Mouse (Mus musculus): ENCODE measurements around the gene Uhrf1. TPM values are rescaled to one million over a fixed set of nuclear protein-coding genes. Genes with fewer than 3 reads are reported as not detected.
A peak's percentile ranks its signal among the peaks of the same experiment; 100 is the strongest.

Uhrf1 gene
- polyA plus RNA-seq, 1 experiment from 2014 or later, result 42.8 TPM

DNA sequence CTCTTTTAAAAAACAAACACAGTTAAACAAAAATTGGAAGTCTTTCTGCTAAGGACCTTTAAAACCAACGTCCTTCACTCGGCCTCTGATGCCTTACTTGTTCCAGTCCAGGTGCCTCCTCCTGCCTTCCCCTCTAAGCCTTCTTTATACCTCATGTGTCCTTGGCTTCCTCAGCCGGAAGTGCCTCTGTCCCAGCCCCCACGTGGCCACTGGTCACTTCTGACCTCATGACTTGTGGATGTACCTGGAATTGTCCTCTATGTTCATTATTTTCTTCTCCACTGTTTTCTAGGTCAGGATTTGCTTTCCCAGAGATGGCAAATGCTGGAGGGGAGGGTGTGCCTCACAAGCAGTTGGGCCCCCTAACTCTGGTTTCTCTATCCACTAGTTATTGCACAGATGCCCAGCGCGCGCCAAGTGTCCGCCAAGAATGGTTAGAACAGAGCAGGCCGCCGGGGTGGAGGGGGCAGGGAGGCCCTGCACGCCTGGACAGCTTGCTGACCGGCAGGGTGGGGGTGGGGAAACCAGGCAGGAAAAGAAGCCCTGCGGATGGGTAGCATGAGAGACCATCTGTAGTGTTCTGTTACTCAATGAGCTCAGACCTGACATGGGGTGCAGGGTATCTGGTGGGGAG is 641 bp upstream of the Uhrf1 start:
- Histone ChIP-seq H3K9me3 (ENCODE audit: control insufficient read depth, low read length) (no peaks in the 10 kb centered on the region), H3K4me1 (ENCODE audit: control insufficient read depth in 2 of 2, insufficient read depth in 2 of 2, low read length in 2 of 2) (peaks cover 16 to 29% of the 10 kb centered on the region in 2 experiments), H3K27ac (replicated peaks in 1 of 2; ENCODE audit: control insufficient read depth in 1 of 2, insufficient read depth in 1 of 2, low read depth in 2 of 2, low read length in 2 of 2) (peak overlapping the region; percentile 80 to 81), H3K9ac (ENCODE audit: low read length) (peak overlapping the region; percentile 84), H3K4me3 (ENCODE audit: control insufficient read depth in 1 of 2, insufficient read depth in 1 of 2, low read depth in 1 of 2, low read length in 2 of 2) (peak overlapping the region in 1 of 2 experiments; percentile 68; a peak in 1 of 4 replicates), H3K36me3 (ENCODE audit: control insufficient read depth, insufficient read depth, low read length) (peaks cover 25% of the 10 kb centered on the region), H3K4me2 (ENCODE audit: low read length) (peak overlapping the region; percentile 99), H3K27me3 (ENCODE audit: control insufficient read depth, insufficient read depth, low read length) (no peaks in the 10 kb centered on the region)
- ATAC-seq (ENCODE audit: insufficient number of reproducible peaks, insufficient read depth, low FRiP score, low read depth), result 0 out of 2 replicates have a peak, but pooled peaks have one; percentile 7
- 28% methylated on average over 13 of the region's 13 CpGs for WGBS

- WGBS, result under 1% methylated on average over 67 of the region's 68 CpGs
- Histone ChIP-seq H3K27ac (replicated peaks in 1 of 2; ENCODE audit: control insufficient read depth in 1 of 2, insufficient read depth in 1 of 2, low read depth in 2 of 2, low read length in 2 of 2) (peak overlapping the region; percentile 73 to 80), H3K4me2 (ENCODE audit: low read length) (peak overlapping the region; percentile 99), H3K9me3 (ENCODE audit: control insufficient read depth, low read length) (no peaks in the 10 kb centered on the region), H3K4me3 (ENCODE audit: control insufficient read depth in 1 of 2, insufficient read depth in 1 of 2, low read depth in 1 of 2, low read length in 2 of 2) (peak overlapping the region; percentile 57 to 68), H3K4me1 (ENCODE audit: control insufficient read depth in 2 of 2, insufficient read depth in 2 of 2, low read length in 2 of 2) (peaks cover 16 to 29% of the 10 kb centered on the region in 2 experiments), H3K9ac (ENCODE audit: low read length) (peak overlapping the region; percentile 84), H3K36me3 (ENCODE audit: control insufficient read depth, insufficient read depth, low read length) (peaks cover 40% of the 10 kb centered on the region), H3K27me3 (ENCODE audit: control insufficient read depth, insufficient read depth, low read length) (no peaks in the 10 kb centered on the region)
- peak; percentile 90 for ATAC-seq (ENCODE audit: insufficient number of reproducible peaks, insufficient read depth, low FRiP score, low read depth)
Measured at GRCm38 (mm10) chr17:56303847-56304586, 896 bp downstream of the Uhrf1 start.

- peaks cover 16 to 29% of the 10 kb centered on the region in 2 experiments for H3K4me1 ChIP-seq (ENCODE audit: control insufficient read depth in 2 of 2, insufficient read depth in 2 of 2, low read length in 2 of 2)
- peak overlapping the region; percentile 99 for H3K4me2 ChIP-seq (ENCODE audit: low read length)
- H3K9me3 ChIP-seq (ENCODE audit: control insufficient read depth, low read length), result no peaks in the 10 kb centered on the region
- H3K36me3 ChIP-seq (ENCODE audit: control insufficient read depth, insufficient read depth, low read length), result peaks cover 47% of the 10 kb centered on the region
- no peak for ATAC-seq (ENCODE audit: insufficient number of reproducible peaks, insufficient read depth, low FRiP score, low read depth)
- H3K27me3 ChIP-seq (ENCODE audit: control insufficient read depth, insufficient read depth, low read length), result no peaks in the 10 kb centered on the region
- H3K4me3 ChIP-seq (ENCODE audit: control insufficient read depth in 1 of 2, insufficient read depth in 1 of 2, low read depth in 1 of 2, low read length in 2 of 2), result peak overlapping the region; percentile 57 to 68
- H3K9ac ChIP-seq (ENCODE audit: low read length), result peak overlapping the region; percentile 84
- no peak overlapping the region for H3K27ac ChIP-seq (replicated peaks in 1 of 2; ENCODE audit: control insufficient read depth in 1 of 2, insufficient read depth in 1 of 2, low read depth in 2 of 2, low read length in 2 of 2)
- 24% methylated on average over 11 of the region's 11 CpGs for WGBS
Measured at GRCm38 (mm10) chr17:56304718-56305117, 1.6 kb downstream of the Uhrf1 start.

DNA sequence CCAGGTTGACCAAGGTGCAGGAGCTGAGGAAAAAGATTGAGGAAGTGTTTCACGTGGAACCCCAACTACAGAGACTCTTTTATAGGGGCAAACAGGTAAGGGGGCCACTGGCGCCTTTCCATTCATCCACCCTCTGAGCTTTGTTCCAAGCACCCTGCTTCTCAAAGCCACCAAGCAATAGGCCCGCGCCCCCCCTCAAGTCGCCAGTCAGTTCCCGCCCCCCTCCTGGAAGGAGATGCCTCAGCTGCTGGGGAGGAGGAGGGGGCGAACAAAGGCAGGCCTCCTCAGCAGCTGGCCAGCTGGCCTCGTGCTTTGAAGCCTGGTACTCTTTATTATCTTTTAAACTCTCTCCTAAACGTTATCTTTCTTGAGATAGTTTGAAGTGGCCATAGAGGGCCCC is 2.0 kb downstream of the Uhrf1 start:
- Histone ChIP-seq H3K9ac (ENCODE audit: low read length) (peak overlapping the region; percentile 84), H3K27me3 (ENCODE audit: control insufficient read depth, insufficient read depth, low read length) (no peaks in the 10 kb centered on the region), H3K4me1 (ENCODE audit: control insufficient read depth in 2 of 2, insufficient read depth in 2 of 2, low read length in 2 of 2) (peaks cover 16 to 29% of the 10 kb centered on the region in 2 experiments), H3K36me3 (ENCODE audit: control insufficient read depth, insufficient read depth, low read length) (peaks cover 51% of the 10 kb centered on the region), H3K9me3 (ENCODE audit: control insufficient read depth, low read length) (no peaks in the 10 kb centered on the region), H3K4me3 (ENCODE audit: control insufficient read depth in 1 of 2, insufficient read depth in 1 of 2, low read depth in 1 of 2, low read length in 2 of 2) (peak overlapping the region; percentile 57 to 68; a peak in 3 of 4 replicates), H3K4me2 (ENCODE audit: low read length) (peak overlapping the region; percentile 99), H3K27ac (replicated peaks in 1 of 2; ENCODE audit: control insufficient read depth in 1 of 2, insufficient read depth in 1 of 2, low read depth in 2 of 2, low read length in 2 of 2) (no peak overlapping the region)
- ATAC-seq (ENCODE audit: insufficient number of reproducible peaks, insufficient read depth, low FRiP score, low read depth), result no peak
- 41% methylated on average over 9 of the region's 9 CpGs for WGBS

DNA sequence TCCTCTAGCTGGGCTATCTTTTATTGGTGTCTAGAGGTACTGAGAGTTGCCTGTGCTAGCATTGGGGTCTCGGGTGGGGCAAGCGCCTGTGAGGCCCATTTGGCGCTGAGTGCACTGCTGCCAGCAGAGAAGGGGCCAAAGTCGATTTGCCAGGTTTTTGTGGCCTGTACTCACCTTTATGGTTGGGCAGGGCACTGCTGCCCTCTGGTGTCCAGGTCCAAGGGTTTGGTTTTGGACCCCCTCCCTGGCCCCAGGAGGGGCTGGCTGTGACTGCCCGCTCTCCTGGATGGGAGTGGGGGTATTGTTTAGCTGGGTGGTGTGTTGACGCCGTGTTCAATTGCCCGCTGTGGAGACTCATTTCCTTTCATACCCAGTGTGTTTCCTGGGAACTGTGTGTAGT is 2.7 kb downstream of the Uhrf1 start:
- 53% methylated on average over 8 of the region's 8 CpGs for WGBS
- H3K27ac ChIP-seq (replicated peaks in 1 of 2; ENCODE audit: control insufficient read depth in 1 of 2, insufficient read depth in 1 of 2, low read depth in 2 of 2, low read length in 2 of 2), result no peak overlapping the region
- H3K36me3 ChIP-seq (ENCODE audit: control insufficient read depth, insufficient read depth, low read length), result peaks cover 58% of the 10 kb centered on the region
- H3K4me1 ChIP-seq (ENCODE audit: control insufficient read depth in 2 of 2, insufficient read depth in 2 of 2, low read length in 2 of 2), result peaks cover 16 to 29% of the 10 kb centered on the region in 2 experiments
- H3K27me3 ChIP-seq (ENCODE audit: control insufficient read depth, insufficient read depth, low read length), result no peaks in the 10 kb centered on the region
- H3K4me2 ChIP-seq (ENCODE audit: low read length), result peak overlapping the region; percentile 99
- H3K9ac ChIP-seq (ENCODE audit: low read length), result 0 out of 2 replicates have a peak overlapping the region, but pooled peaks have one; percentile 84
- H3K9me3 ChIP-seq (ENCODE audit: control insufficient read depth, low read length), result no peaks in the 10 kb centered on the region
- H3K4me3 ChIP-seq (ENCODE audit: control insufficient read depth in 1 of 2, insufficient read depth in 1 of 2, low read depth in 1 of 2, low read length in 2 of 2), result no peak overlapping the region; a peak in 1 of 4 replicates
- ATAC-seq (ENCODE audit: insufficient number of reproducible peaks, insufficient read depth, low FRiP score, low read depth), result no peak

GRCm38 (mm10) chr17:56308088-56308487 is 5.0 kb downstream of the Uhrf1 start:
- peaks cover 81% of the 10 kb centered on the region for H3K36me3 ChIP-seq (ENCODE audit: control insufficient read depth, insufficient read depth, low read length)
- H3K4me2 ChIP-seq (ENCODE audit: low read length), result no peak overlapping the region
- H3K9ac ChIP-seq (ENCODE audit: low read length), result no peak overlapping the region; the same call in 1 of the 2 replicates
- peaks cover 8 to 21% of the 10 kb centered on the region in 2 experiments for H3K4me1 ChIP-seq (ENCODE audit: control insufficient read depth in 2 of 2, insufficient read depth in 2 of 2, low read length in 2 of 2)
- H3K4me3 ChIP-seq (ENCODE audit: control insufficient read depth in 1 of 2, insufficient read depth in 1 of 2, low read depth in 1 of 2, low read length in 2 of 2), result no peak overlapping the region
- H3K27me3 ChIP-seq (ENCODE audit: control insufficient read depth, insufficient read depth, low read length), result no peaks in the 10 kb centered on the region
- H3K9me3 ChIP-seq (ENCODE audit: control insufficient read depth, low read length), result no peaks in the 10 kb centered on the region
- H3K27ac ChIP-seq (replicated peaks in 1 of 2; ENCODE audit: control insufficient read depth in 1 of 2, insufficient read depth in 1 of 2, low read depth in 2 of 2, low read length in 2 of 2), result no peak overlapping the region
- ATAC-seq (ENCODE audit: insufficient number of reproducible peaks, insufficient read depth, low FRiP score, low read depth), result no peak
- 66% methylated on average over 6 of the region's 6 CpGs for WGBS

DNA sequence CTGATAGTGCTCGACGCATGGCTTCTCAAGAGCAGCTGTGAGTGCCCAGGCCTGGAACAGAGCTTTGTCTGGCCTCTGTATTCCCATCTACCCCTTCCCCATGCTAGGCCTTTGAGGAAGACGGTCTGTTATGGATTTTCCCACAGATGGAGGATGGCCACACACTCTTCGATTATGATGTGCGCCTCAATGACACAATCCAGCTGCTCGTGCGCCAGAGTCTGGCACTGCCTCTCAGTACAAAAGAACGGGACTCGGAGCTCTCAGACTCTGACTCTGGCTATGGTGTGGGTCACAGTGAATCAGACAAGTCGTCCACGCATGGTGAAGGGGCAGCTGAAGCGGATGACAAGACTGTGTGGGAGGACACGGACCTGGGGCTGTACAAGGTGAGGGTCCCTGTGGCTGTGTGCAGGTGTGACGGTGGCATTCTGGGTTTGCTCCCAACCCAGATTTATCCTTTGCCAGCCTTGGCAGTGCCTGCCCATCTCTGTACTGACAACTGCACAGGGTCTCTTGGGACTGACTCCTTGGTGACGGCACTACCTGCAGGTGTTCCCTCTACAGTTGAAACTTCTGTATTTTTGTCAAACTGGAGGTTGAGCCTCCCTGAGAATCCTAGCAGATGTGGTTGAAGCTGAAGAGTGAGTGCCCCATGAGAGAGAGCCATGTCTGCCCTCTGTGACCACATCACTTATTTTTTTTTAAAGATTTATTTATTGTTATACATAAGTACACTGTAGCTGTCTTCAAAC is 6.2 kb downstream of the Uhrf1 start:
- H3K9me3 ChIP-seq (ENCODE audit: control insufficient read depth, low read length), result no peaks in the 10 kb centered on the region
- no peak overlapping the region for H3K27ac ChIP-seq (replicated peaks in 1 of 2; ENCODE audit: control insufficient read depth in 1 of 2, insufficient read depth in 1 of 2, low read depth in 2 of 2, low read length in 2 of 2)
- peaks cover 93% of the 10 kb centered on the region for H3K36me3 ChIP-seq (ENCODE audit: control insufficient read depth, insufficient read depth, low read length)
- no peak overlapping the region for H3K4me2 ChIP-seq (ENCODE audit: low read length)
- H3K27me3 ChIP-seq (ENCODE audit: control insufficient read depth, insufficient read depth, low read length), result no peaks in the 10 kb centered on the region
- H3K4me1 ChIP-seq (ENCODE audit: control insufficient read depth in 2 of 2, insufficient read depth in 2 of 2, low read length in 2 of 2), result peaks cover 8 to 17% of the 10 kb centered on the region in 2 experiments
- no peak overlapping the region for H3K4me3 ChIP-seq (ENCODE audit: control insufficient read depth in 1 of 2, insufficient read depth in 1 of 2, low read depth in 1 of 2, low read length in 2 of 2)
- 90% methylated on average over 15 of the region's 15 CpGs for WGBS
- no peak overlapping the region for H3K9ac ChIP-seq (ENCODE audit: low read length)
- no peak for ATAC-seq (ENCODE audit: insufficient number of reproducible peaks, insufficient read depth, low FRiP score, low read depth)

All from heart, embryonic 14.5 days (tissue).